Mouse (Mus musculus): ENCODE results near the gene Oprm1.

GRCm38 (mm10) chr10:6916545-6917257, 158.4 kb downstream of the Oprm1 start:
- TF ChIP-seq POLR2A (IDR thresholded peaks at IDR 0.05; ENCODE audit: borderline replicate concordance, insufficient read depth, low read length) (no peak), CTCF (IDR thresholded peaks at IDR 0.05; ENCODE audit: borderline replicate concordance, insufficient read depth, low read depth, low read length) (no peak)
